Mouse (Mus musculus) frontal cortex, postnatal 36 days (tissue): ENCODE data around the gene Plcl2.
"Not testable (repeated sequence)": the region's sequence is repeated elsewhere in the genome, so short reads cannot be mapped to it uniquely, and the experiment has no call there.

Source experiments
- DNase-seq, 2 experiments: peaks; one replicate each; pipeline ENCODE4 v3.0.0; 2022; ENCODE audit warnings: low spot score in 2 of 2

Plcl2 gene

GRCm38 (mm10) chr17:50534889-50535288, 25.7 kb downstream of the Plcl2 start:
- not testable (repeated sequence) for DNase-seq

GRCm38 (mm10) chr17:50536409-50537194, 27.4 kb downstream of the Plcl2 start:
- DNase-seq, result no peak

- no peak for DNase-seq
Measured at GRCm38 (mm10) chr17:50537786-50538185, 28.6 kb downstream of the Plcl2 start.

GRCm38 (mm10) chr17:50544860-50545259, 35.7 kb downstream of the Plcl2 start:
- no peak for DNase-seq

GRCm38 (mm10) chr17:50545274-50545673, 36.1 kb downstream of the Plcl2 start:
- no peak for DNase-seq

GRCm38 (mm10) chr17:50552130-50552529, 42.9 kb downstream of the Plcl2 start:
- DNase-seq, result no peak

GRCm38 (mm10) chr17:50557566-50558238, 48.5 kb downstream of the Plcl2 start:
- no peak for DNase-seq

- no peak for DNase-seq
Measured at GRCm38 (mm10) chr17:50558239-50558625, 49.0 kb downstream of the Plcl2 start.

- DNase-seq, result no peak
Measured at GRCm38 (mm10) chr17:50565376-50566123, 56.3 kb downstream of the Plcl2 start.

GRCm38 (mm10) chr17:50568846-50569245, 59.6 kb downstream of the Plcl2 start:
- DNase-seq, result no peak

- not testable (repeated sequence) for DNase-seq
Measured at GRCm38 (mm10) chr17:50570228-50570627, 61.0 kb downstream of the Plcl2 start.

GRCm38 (mm10) chr17:50570681-50571398, 61.6 kb downstream of the Plcl2 start:
- DNase-seq, result no peak

- no peak for DNase-seq
Measured at GRCm38 (mm10) chr17:50574161-50574560, 65.0 kb downstream of the Plcl2 start.

- DNase-seq, result no peak
Measured at GRCm38 (mm10) chr17:50580416-50580815, 71.2 kb downstream of the Plcl2 start.

- DNase-seq, result no peak
Measured at GRCm38 (mm10) chr17:50586834-50587233, 77.6 kb downstream of the Plcl2 start.

- no peak for DNase-seq
Measured at GRCm38 (mm10) chr17:50587941-50588340, 78.7 kb downstream of the Plcl2 start.

GRCm38 (mm10) chr17:50600178-50600577, 91.0 kb downstream of the Plcl2 start:
- DNase-seq, result no peak

GRCm38 (mm10) chr17:50600696-50601095, 91.5 kb downstream of the Plcl2 start:
- DNase-seq, result no peak

- no peak for DNase-seq
Measured at GRCm38 (mm10) chr17:50606890-50607289, 97.7 kb downstream of the Plcl2 start.

GRCm38 (mm10) chr17:50609908-50610307, 100.7 kb downstream of the Plcl2 start:
- no peak for DNase-seq

- no peak for DNase-seq
Measured at GRCm38 (mm10) chr17:50620794-50621537, 111.8 kb downstream of the Plcl2 start.
